16 mouse cellular contexts compared by ENCODE assay signal in genomic region chr2:115757685-115758084, GRCm38 (mm10).
DNase-seq lines count a peak whose midpoint lies in the region; ATAC-seq and TF ChIP-seq lines count a peak whose summit lies in the region.
"Had no signal": no experiment of that assay in that cellular context is flagged by ENCODE, and none has a peak within 500 bp of the region (broad histone marks: within the 10 kb centered on the region; RNA-seq: fewer than 3 reads in every experiment).

No protein-coding gene starts in this region.

- H3K9ac ChIP-seq in kidney, embryonic 15.5 days: no peak overlapping the region
- no peak overlapping the region for H3K9ac ChIP-seq in heart, embryonic 11.5 days (ENCODE audit: low read depth, low read length)
- no peak overlapping the region for H3K9ac ChIP-seq in stomach, embryonic 15.5 days
- no peak overlapping the region for H3K9ac ChIP-seq in hindbrain, postnatal 0 days (replicated peaks; ENCODE audit: low read length)
- H3K9ac ChIP-seq: embryonic facial prominence, embryonic 12.5 days; neural tube, embryonic 15.5 days had no signal

- no peaks in the 10 kb centered on the region for H3K9me3 ChIP-seq in kidney, embryonic 15.5 days (replicated peaks)
- no peaks in the 10 kb centered on the region for H3K9me3 ChIP-seq in heart, embryonic 11.5 days (replicated peaks; ENCODE audit: control insufficient read depth, low read length)
- H3K9me3 ChIP-seq in stomach, embryonic 15.5 days: no peaks in the 10 kb centered on the region
- no peaks in the 10 kb centered on the region for H3K9me3 ChIP-seq in hindbrain, postnatal 0 days (ENCODE audit: low read length)
- H3K9me3 ChIP-seq: embryonic facial prominence, embryonic 12.5 days; neural tube, embryonic 15.5 days had no signal

- no peak for TF ChIP-seq CTCF in hindbrain, postnatal 0 days (IDR thresholded peaks at IDR 0.05; ENCODE audit: low read depth)

- WGBS in kidney, embryonic 15.5 days: 35% methylated on average over 6 of the region's 6 CpGs
- WGBS in heart, embryonic 11.5 days (ENCODE audit: insufficient replicate concordance): 43% methylated on average over 6 of the region's 6 CpGs
- WGBS in stomach, embryonic 15.5 days: 32% methylated on average over 6 of the region's 6 CpGs
- 68% methylated on average over 6 of the region's 6 CpGs for WGBS in hindbrain, postnatal 0 days

- no peaks in the 10 kb centered on the region for H3K36me3 ChIP-seq in kidney, embryonic 15.5 days
- no peaks in the 10 kb centered on the region for H3K36me3 ChIP-seq in heart, embryonic 11.5 days (ENCODE audit: control insufficient read depth, insufficient read depth, low read length)
- no peaks in the 10 kb centered on the region for H3K36me3 ChIP-seq in stomach, embryonic 15.5 days
- no peaks in the 10 kb centered on the region for H3K36me3 ChIP-seq in hindbrain, postnatal 0 days (ENCODE audit: insufficient read depth, low read length)
- H3K36me3 ChIP-seq: embryonic facial prominence, embryonic 12.5 days; neural tube, embryonic 15.5 days had no signal

- H3K27ac ChIP-seq in kidney, embryonic 15.5 days: peak overlapping the region; percentile 56
- no peak overlapping the region for H3K27ac ChIP-seq in heart, embryonic 11.5 days (ENCODE audit: low read depth, low read length)
- H3K27ac ChIP-seq in stomach, embryonic 15.5 days: peak overlapping the region; percentile 18; the same call in 1 of the 2 replicates
- no peak overlapping the region for H3K27ac ChIP-seq in hindbrain, postnatal 0 days
- H3K27ac ChIP-seq: embryonic facial prominence, embryonic 12.5 days; kidney, postnatal 0 days; neural tube, embryonic 15.5 days had no signal

- no peaks in the 10 kb centered on the region for H3K27me3 ChIP-seq in kidney, embryonic 15.5 days
- no peaks in the 10 kb centered on the region for H3K27me3 ChIP-seq in heart, embryonic 11.5 days (ENCODE audit: control insufficient read depth, insufficient read depth, low read length)
- no peaks in the 10 kb centered on the region for H3K27me3 ChIP-seq in stomach, embryonic 15.5 days (replicated peaks)
- H3K27me3 ChIP-seq in hindbrain, postnatal 0 days (ENCODE audit: insufficient read depth, low read length): no peaks in the 10 kb centered on the region
- H3K27me3 ChIP-seq: neural tube, embryonic 15.5 days had no signal

- no peak overlapping the region for H3K4me3 ChIP-seq in kidney, embryonic 15.5 days (replicated peaks)
- no peak overlapping the region for H3K4me3 ChIP-seq in heart, embryonic 11.5 days (ENCODE audit: low read depth, low read length)
- H3K4me3 ChIP-seq in stomach, embryonic 15.5 days (replicated peaks): no peak overlapping the region
- H3K4me3 ChIP-seq in hindbrain, postnatal 0 days (ENCODE audit: low read length): no peak overlapping the region
- H3K4me3 ChIP-seq: embryonic facial prominence, embryonic 12.5 days; neural tube, embryonic 15.5 days had no signal

- DNase-seq in kidney, postnatal 14 days: no peak
- peak; percentile 68 for DNase-seq in heart, postnatal 10 days
- DNase-seq in layer of hippocampus, adult 9-10 months (ENCODE audit: low spot score): no peak
- no peak for DNase-seq in hindbrain, postnatal 0 days (ENCODE audit: low spot score)
- DNase-seq: adrenal gland, postnatal 25 days; cerebellum, postnatal 25 days; layer of hippocampus, postnatal 36 days; lung, postnatal 10 days; retina, postnatal 1 day; thymus, adult 2 months had no signal

- intact Hi-C loops in heart, postnatal 10 days (cut with DNase I): no loop called here

- H3K4me2 ChIP-seq in kidney, embryonic 15.5 days: 0 out of 2 replicates have a peak overlapping the region, but pooled peaks have one; percentile 8
- H3K4me2 ChIP-seq in heart, embryonic 11.5 days: 0 out of 2 replicates have a peak overlapping the region, but pooled peaks have one; percentile 1
- no peak overlapping the region for H3K4me2 ChIP-seq in stomach, embryonic 15.5 days
- H3K4me2 ChIP-seq in hindbrain, postnatal 0 days (ENCODE audit: low read depth, low read length): no peak overlapping the region
- H3K4me2 ChIP-seq: embryonic facial prominence, embryonic 12.5 days; neural tube, embryonic 15.5 days had no signal

- peaks cover 23% of the 10 kb centered on the region for H3K4me1 ChIP-seq in kidney, embryonic 15.5 days
- peaks cover 9% of the 10 kb centered on the region for H3K4me1 ChIP-seq in heart, embryonic 11.5 days (ENCODE audit: control insufficient read depth, insufficient read depth, low read length)
- peaks cover 11% of the 10 kb centered on the region; the same call in 1 of the 2 replicates for H3K4me1 ChIP-seq in stomach, embryonic 15.5 days
- H3K4me1 ChIP-seq in hindbrain, postnatal 0 days (ENCODE audit: insufficient read depth, low read length): no peaks in the 10 kb centered on the region
- H3K4me1 ChIP-seq: embryonic facial prominence, embryonic 12.5 days; neural tube, embryonic 15.5 days had no signal

- ATAC-seq in kidney, embryonic 15.5 days (replicated peaks; ENCODE audit: low FRiP score): no peak
- no peak for ATAC-seq in heart, embryonic 11.5 days (replicated peaks; ENCODE audit: insufficient number of reproducible peaks, low FRiP score, low TSS enrichment)
- no peak for ATAC-seq in stomach, embryonic 15.5 days (ENCODE audit: insufficient read depth, low FRiP score, low read depth)
- ATAC-seq in hindbrain, postnatal 0 days: no peak

Comparison
In these comparisons a context has a peak if more than half of its experiments do, and no peak if none do; other contexts are left out.
1. H3K27ac ChIP-seq: peak in kidney, embryonic 15.5 days (single experiment) and stomach, embryonic 15.5 days (single experiment); none in heart, embryonic 11.5 days (single experiment) and hindbrain, postnatal 0 days (single experiment).
2. H3K4me2 ChIP-seq: peak in kidney, embryonic 15.5 days (single experiment) and heart, embryonic 11.5 days (single experiment); none in stomach, embryonic 15.5 days (single experiment) and hindbrain, postnatal 0 days (single experiment).
3. DNase-seq: peak in heart, postnatal 10 days (2 of 2); none in kidney, postnatal 14 days (single experiment), layer of hippocampus, adult 9-10 months (single experiment) and hindbrain, postnatal 0 days (single experiment).